ENCODE assay signal across 16 mouse cellular contexts in the genomic region with DNA sequence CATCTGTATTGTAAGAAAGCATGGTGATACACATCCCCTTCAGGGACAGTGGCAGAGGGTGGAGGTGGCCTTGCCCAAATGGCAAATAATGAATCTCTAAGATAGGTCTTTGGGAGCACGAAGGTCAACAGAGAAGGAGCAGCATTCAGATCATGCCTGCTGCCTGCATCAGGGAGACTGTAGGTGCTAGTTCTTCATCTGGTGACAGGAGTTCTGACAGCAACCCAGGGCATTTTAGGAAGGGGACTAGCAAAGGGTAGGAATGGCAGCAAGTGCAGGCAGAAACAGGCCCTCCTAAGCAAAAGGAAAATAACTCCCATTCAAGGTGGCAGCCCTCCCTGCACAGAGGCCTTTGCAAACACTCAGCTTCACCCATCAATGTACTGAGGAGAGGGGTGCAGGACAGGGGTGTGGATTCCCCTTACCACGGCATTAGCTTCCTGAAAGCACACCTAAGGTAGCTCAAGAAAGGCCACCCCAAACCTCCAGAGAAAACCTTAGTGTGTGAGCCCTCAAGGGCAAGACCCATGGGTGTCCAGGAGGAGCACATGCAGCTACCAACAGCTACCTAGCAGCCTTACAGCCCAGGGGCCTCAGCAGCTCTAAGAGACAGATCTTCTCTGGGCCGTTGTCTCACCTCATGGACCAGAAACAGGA. TPM values are rescaled to one million over a fixed set of nuclear protein-coding genes. Genes with fewer than 3 reads are reported as not detected.
DNase-seq lines count a peak whose midpoint lies in the region; ATAC-seq and TF ChIP-seq lines count a peak whose summit lies in the region.
"Had no signal": no experiment of that assay in that cellular context is flagged by ENCODE, and none has a peak within 500 bp of the region (broad histone marks: within the 10 kb centered on the region; RNA-seq: fewer than 3 reads in every experiment).

No protein-coding gene starts in this region.

- no peak for TF ChIP-seq CTCF in lung, adult 2 months (IDR thresholded peaks at IDR 0.05; ENCODE audit: insufficient read depth, low read length)

- peaks cover 90% of the 10 kb centered on the region for H3K4me1 ChIP-seq in forebrain, embryonic 10.5 days
- H3K4me1 ChIP-seq in forebrain, embryonic 13.5 days = peaks cover 50% of the 10 kb centered on the region
- H3K4me1 ChIP-seq in hindbrain, embryonic 12.5 days = peaks cover 72% of the 10 kb centered on the region
- peaks cover 37% of the 10 kb centered on the region for H3K4me1 ChIP-seq in hindbrain, embryonic 14.5 days (replicated peaks; ENCODE audit: control insufficient read depth, insufficient read depth, low read length)
- H3K4me1 ChIP-seq in lung, adult 2 months (ENCODE audit: control insufficient read depth, insufficient read depth, low read length) = peaks cover 48% of the 10 kb centered on the region
- peaks cover 39% of the 10 kb centered on the region for H3K4me1 ChIP-seq in brown adipose tissue, adult 24 weeks (ENCODE audit: control insufficient read depth, insufficient read depth, insufficient read length, low read length)

- H3K4me3 ChIP-seq in forebrain, embryonic 10.5 days = no peak overlapping the region
- no peak overlapping the region for H3K4me3 ChIP-seq in forebrain, embryonic 13.5 days
- H3K4me3 ChIP-seq in hindbrain, embryonic 12.5 days = no peak overlapping the region
- H3K4me3 ChIP-seq in hindbrain, embryonic 14.5 days (replicated peaks; ENCODE audit: low read length) = no peak overlapping the region
- peak overlapping the region; percentile 7 for H3K4me3 ChIP-seq in lung, adult 2 months (replicated peaks; ENCODE audit: extremely low read depth, low read depth, low read length)
- H3K4me3 ChIP-seq in brown adipose tissue, adult 24 weeks (ENCODE audit: insufficient read depth, low read depth, low read length) = peak overlapping the region; percentile 79
- H3K4me3 ChIP-seq: forebrain, embryonic 15.5 days had no signal

- 0 out of 2 replicates have a peak, but pooled peaks cover 3% of the 10 kb centered on the region for H3K27me3 ChIP-seq in forebrain, embryonic 10.5 days (ENCODE audit: poor library complexity, severe bottlenecking)
- H3K27me3 ChIP-seq in forebrain, embryonic 13.5 days = no peaks in the 10 kb centered on the region
- H3K27me3 ChIP-seq in hindbrain, embryonic 12.5 days = no peaks in the 10 kb centered on the region
- H3K27me3 ChIP-seq in hindbrain, embryonic 14.5 days (ENCODE audit: control insufficient read depth, insufficient read depth, low read length) = no peaks in the 10 kb centered on the region
- H3K27me3 ChIP-seq: forebrain, embryonic 15.5 days had no signal

- 82% methylated on average over 3 of the region's 3 CpGs for WGBS in forebrain, embryonic 10.5 days
- WGBS in forebrain, embryonic 13.5 days = 79% methylated on average over 3 of the region's 3 CpGs
- 71% methylated on average over 3 of the region's 3 CpGs for WGBS in hindbrain, embryonic 12.5 days
- WGBS in hindbrain, embryonic 14.5 days = 72% methylated on average over 3 of the region's 3 CpGs
- WGBS in lung, adult 2 months = 47% methylated on average over 3 of the region's 3 CpGs

- TF ChIP-seq POLR2A in lung, adult 2 months (IDR thresholded peaks at IDR 0.05; ENCODE audit: borderline replicate concordance, extremely low read depth, low read depth, low read length) = no peak

- no peak overlapping the region for H3K27ac ChIP-seq in forebrain, embryonic 10.5 days
- H3K27ac ChIP-seq in forebrain, embryonic 13.5 days = no peak overlapping the region
- no peak overlapping the region for H3K27ac ChIP-seq in hindbrain, embryonic 12.5 days
- H3K27ac ChIP-seq in hindbrain, embryonic 14.5 days = no peak overlapping the region
- H3K27ac ChIP-seq in brown adipose tissue, adult 24 weeks (replicated peaks; ENCODE audit: low read depth, low read length) = peak overlapping the region; percentile 88
- H3K27ac ChIP-seq: forebrain, embryonic 15.5 days; limb, embryonic 12.5 days; liver, embryonic 14.5 days had no signal

- H3K4me2 ChIP-seq in forebrain, embryonic 13.5 days = no peak overlapping the region
- no peak overlapping the region for H3K4me2 ChIP-seq in hindbrain, embryonic 12.5 days (replicated peaks)
- no peak overlapping the region for H3K4me2 ChIP-seq in hindbrain, embryonic 14.5 days (replicated peaks)

- no peaks in the 10 kb centered on the region for H3K9me3 ChIP-seq in forebrain, embryonic 10.5 days
- no peaks in the 10 kb centered on the region for H3K9me3 ChIP-seq in forebrain, embryonic 13.5 days (replicated peaks)
- H3K9me3 ChIP-seq in hindbrain, embryonic 12.5 days (replicated peaks) = no peaks in the 10 kb centered on the region
- no peaks in the 10 kb centered on the region for H3K9me3 ChIP-seq in hindbrain, embryonic 14.5 days (ENCODE audit: control insufficient read depth, low read length)
- H3K9me3 ChIP-seq: forebrain, embryonic 15.5 days; limb, embryonic 12.5 days had no signal

- no peak for ATAC-seq in forebrain, embryonic 13.5 days
- ATAC-seq in hindbrain, embryonic 12.5 days (ENCODE audit: low FRiP score) = no peak
- no peak for ATAC-seq in hindbrain, embryonic 14.5 days (ENCODE audit: low FRiP score)
- no peak for ATAC-seq in inflammation-experienced regulatory T-cells, adult 6 months
- ATAC-seq: forebrain, embryonic 15.5 days; hindbrain, embryonic 16.5 days had no signal

- DNase-seq in forebrain, embryonic 10.5 days (ENCODE audit: extremely low spot score, low spot score) = peak; percentile 14
- no peak for DNase-seq in hindbrain, embryonic 14.5 days (ENCODE audit: low spot score)
- DNase-seq in lung, adult 2 months = peak; percentile 12
- no peak for DNase-seq in lung, postnatal 36 days
- DNase-seq: adrenal gland, postnatal 25 days; cerebellum, adult 9-11 months; embryo, embryonic 11 days; spleen, adult 18-20 months had no signal

- no peak overlapping the region for H3K9ac ChIP-seq in forebrain, embryonic 13.5 days
- H3K9ac ChIP-seq in hindbrain, embryonic 12.5 days = peak overlapping the region; percentile 68; the same call in 1 of the 2 replicates
- no peak overlapping the region for H3K9ac ChIP-seq in hindbrain, embryonic 14.5 days
- H3K9ac ChIP-seq: liver, embryonic 14.5 days had no signal

- H3K36me3 ChIP-seq in forebrain, embryonic 10.5 days (replicated peaks) = peaks cover 5% of the 10 kb centered on the region; the same call in 1 of the 2 replicates
- no peaks in the 10 kb centered on the region for H3K36me3 ChIP-seq in forebrain, embryonic 13.5 days (ENCODE audit: poor library complexity, severe bottlenecking)
- no peaks in the 10 kb centered on the region for H3K36me3 ChIP-seq in hindbrain, embryonic 12.5 days
- no peaks in the 10 kb centered on the region for H3K36me3 ChIP-seq in hindbrain, embryonic 14.5 days (replicated peaks; ENCODE audit: control insufficient read depth, insufficient read depth)
- H3K36me3 ChIP-seq: forebrain, embryonic 15.5 days; limb, embryonic 12.5 days had no signal

RNA-seq across cellular contexts. Expression of gene Sox13, which starts 4.9 kb away (rescaled TPM):
- 12.5 and 14.1 TPM in 2 replicates for polyA plus RNA-seq in forebrain, embryonic 10.5 days (2016; fragmentation: Nextera tagmentation; extraction: Ambion mirVana)
- polyA plus RNA-seq in forebrain, embryonic 13.5 days (2015; fragmentation: Nextera tagmentation; extraction: Ambion mirVana) = 5.8 and 6.8 TPM in 2 replicates
- 17.5 and 19.2 TPM in 2 replicates for polyA plus RNA-seq in hindbrain, embryonic 12.5 days (2016; fragmentation: Nextera tagmentation; extraction: Ambion mirVana)
- 5.8 and 6.0 TPM in 2 replicates for polyA plus RNA-seq in hindbrain, embryonic 14.5 days (2014; fragmentation: Nextera tagmentation; extraction: Ambion mirVana)
- polyA plus RNA-seq in lung, adult 2 months (2012; rRNA removed) = 134 and 144 TPM in 2 replicates
- polyA plus RNA-seq in brown adipose tissue, adult 24 weeks (2012; ENCODE audit: insufficient read depth, insufficient read length, missing spikeins) = 5.5 and 6.6 TPM in 2 replicates
- not detected for polyA plus RNA-seq in inflammation-experienced regulatory T-cells, adult 6 months (2017; shearing (Covaris generic))

RNA-seq across cellular contexts. Expression of gene Etnk2, which starts 55.9 kb away (rescaled TPM):
- 1.7 and 2.3 TPM in 2 replicates for polyA plus RNA-seq in forebrain, embryonic 10.5 days (2016; fragmentation: Nextera tagmentation; extraction: Ambion mirVana)
- polyA plus RNA-seq in forebrain, embryonic 13.5 days (2015; fragmentation: Nextera tagmentation; extraction: Ambion mirVana) = 2.9 TPM in 2 replicates
- polyA plus RNA-seq in hindbrain, embryonic 12.5 days (2016; fragmentation: Nextera tagmentation; extraction: Ambion mirVana) = 5.2 and 5.6 TPM in 2 replicates
- polyA plus RNA-seq in hindbrain, embryonic 14.5 days (2014; fragmentation: Nextera tagmentation; extraction: Ambion mirVana) = 20.3 TPM in 2 replicates
- polyA plus RNA-seq in lung, adult 2 months (2012; rRNA removed) = 0.59 and 0.93 TPM in 2 replicates
- not detected in 2 replicates for polyA plus RNA-seq in brown adipose tissue, adult 24 weeks (2012; ENCODE audit: insufficient read depth, insufficient read length, missing spikeins)
- not detected for polyA plus RNA-seq in inflammation-experienced regulatory T-cells, adult 6 months (2017; shearing (Covaris generic))

Comparison
In these comparisons a context has a peak if more than half of its experiments do, and no peak if none do; other contexts are left out.
1. DNase-seq: peak in forebrain, embryonic 10.5 days (single experiment) and lung, adult 2 months (single experiment); none in hindbrain, embryonic 14.5 days (single experiment) and lung, postnatal 36 days (single experiment).
2. H3K4me3 ChIP-seq: peak in lung, adult 2 months (single experiment) and brown adipose tissue, adult 24 weeks (single experiment); none in forebrain, embryonic 10.5 days (single experiment), forebrain, embryonic 13.5 days (single experiment), hindbrain, embryonic 12.5 days (single experiment) and hindbrain, embryonic 14.5 days (single experiment).